ENCODE assay signal across 20 mouse cellular contexts in the genomic region with DNA sequence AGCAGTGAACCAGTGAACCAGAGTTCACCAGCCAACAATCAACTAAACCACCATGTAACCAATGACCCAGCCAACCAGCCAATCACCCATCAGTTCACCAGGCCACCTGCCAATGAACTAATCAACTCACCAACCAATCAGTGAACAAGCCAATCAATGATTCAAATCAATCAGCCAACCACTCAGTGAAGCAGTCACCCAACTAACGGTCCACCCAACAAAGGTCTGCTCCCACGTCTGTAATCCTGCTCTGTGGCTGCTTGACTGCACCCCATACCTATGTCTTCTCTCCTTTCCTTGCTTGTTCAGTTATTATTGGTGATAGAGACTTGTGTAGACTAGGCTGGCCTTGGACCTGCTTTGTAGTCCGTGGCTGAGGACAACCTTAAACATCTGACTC. TPM values are rescaled to one million over a fixed set of nuclear protein-coding genes. Genes with fewer than 3 reads are reported as not detected.
DNase-seq lines count a peak whose midpoint lies in the region; ATAC-seq and TF ChIP-seq lines count a peak whose summit lies in the region.
"Had no signal": no experiment of that assay in that cellular context is flagged by ENCODE, and none has a peak within 500 bp of the region (broad histone marks: within the 10 kb centered on the region; RNA-seq: fewer than 3 reads in every experiment).

No protein-coding gene starts in this region.

- peak; percentile 1 for DNase-seq in gastrocnemius, postnatal 10 days
- DNase-seq in gastrocnemius, postnatal 4 days (ENCODE audit: low spot score in 2 of 2): no peak
- peak; percentile 0 for DNase-seq in ovary, adult 18-20 months (ENCODE audit: low spot score)
- no peak for DNase-seq in ovary, postnatal 10 days (ENCODE audit: low spot score)
- no peak for DNase-seq in cerebellum, adult 2 months
- DNase-seq: adrenal gland, postnatal 14 days; cerebellum, adult 18-20 months; heart, postnatal 36 days; kidney, adult 9 months; layer of hippocampus, postnatal 36 days; lung, embryonic 14.5 days; thymus, postnatal 36 days had no signal

- no peak overlapping the region for H3K27ac ChIP-seq in embryonic fibroblast, embryonic 13.5 days (ENCODE audit: insufficient read depth, low read length)
- no peak overlapping the region for H3K27ac ChIP-seq in liver, embryonic 15.5 days (replicated peaks)
- no peak overlapping the region for H3K27ac ChIP-seq in cerebellum, adult 2 months (ENCODE audit: insufficient read depth, low read length)
- H3K27ac ChIP-seq: heart, embryonic 13.5 days; neural tube, embryonic 15.5 days had no signal

- no peaks in the 10 kb centered on the region for H3K27me3 ChIP-seq in liver, embryonic 15.5 days
- H3K27me3 ChIP-seq in cerebellum, adult 2 months (ENCODE audit: control insufficient read depth, insufficient read depth, low read length): no peaks in the 10 kb centered on the region
- H3K27me3 ChIP-seq: heart, embryonic 13.5 days; midbrain, embryonic 12.5 days; neural tube, embryonic 15.5 days; Patski had no signal

- TF ChIP-seq POLR2A in embryonic fibroblast, embryonic 13.5 days (IDR thresholded peaks at IDR 0.05; ENCODE audit: low read depth, low read length): no peak; the same call in 1 of the 2 replicates
- TF ChIP-seq POLR2A in cerebellum, adult 2 months (IDR thresholded peaks at IDR 0.05; ENCODE audit: borderline replicate concordance, insufficient read depth, low read length): no peak

- no peaks in the 10 kb centered on the region for H3K4me1 ChIP-seq in embryonic fibroblast, embryonic 13.5 days (ENCODE audit: control insufficient read depth, insufficient read depth, low read length)
- H3K4me1 ChIP-seq in liver, embryonic 15.5 days (replicated peaks): peaks cover 36% of the 10 kb centered on the region
- H3K4me1 ChIP-seq in cerebellum, adult 2 months (ENCODE audit: control insufficient read depth, insufficient read depth, low read length): peaks cover 8% of the 10 kb centered on the region

- no peak for TF ChIP-seq CTCF in embryonic fibroblast, embryonic 13.5 days (IDR thresholded peaks at IDR 0.05; ENCODE audit: borderline replicate concordance, insufficient read depth, low read length)
- TF ChIP-seq CTCF in cerebellum, adult 2 months (IDR thresholded peaks at IDR 0.05; ENCODE audit: borderline replicate concordance, insufficient read depth, low read depth, low read length): no peak

- peak overlapping the region; percentile 92 for H3K4me2 ChIP-seq in liver, embryonic 15.5 days

- 72% methylated on average over 3 of the region's 3 CpGs for WGBS in liver, embryonic 15.5 days (ENCODE audit: insufficient replicate concordance)
- 93% methylated on average over 3 of the region's 3 CpGs for WGBS in cerebellum, adult 2 months

- peak overlapping the region; percentile 65; the same call in 1 of the 2 replicates for H3K4me3 ChIP-seq in embryonic fibroblast, embryonic 13.5 days (ENCODE audit: insufficient read depth, low read length)
- no peak overlapping the region; the same call in 1 of the 2 replicates for H3K4me3 ChIP-seq in liver, embryonic 15.5 days (replicated peaks)
- no peak overlapping the region for H3K4me3 ChIP-seq in cerebellum, adult 2 months (replicated peaks; ENCODE audit: insufficient read depth, low read depth, low read length)
- H3K4me3 ChIP-seq: heart, embryonic 13.5 days; neural tube, embryonic 15.5 days had no signal

- ATAC-seq in liver, embryonic 15.5 days (ENCODE audit: insufficient read depth): no peak
- ATAC-seq in cerebellum, adult (ENCODE audit: insufficient number of reproducible peaks, low FRiP score, low TSS enrichment): no peak
- ATAC-seq: activated CD4-positive, CD25-positive, alpha-beta regulatory T cell, adult 4 months; Patski had no signal

- no peak overlapping the region for H3K9ac ChIP-seq in liver, embryonic 15.5 days
- H3K9ac ChIP-seq: lung, embryonic 14.5 days; neural tube, embryonic 15.5 days had no signal

- H3K9me3 ChIP-seq in liver, embryonic 15.5 days (replicated peaks): no peaks in the 10 kb centered on the region
- H3K9me3 ChIP-seq: heart, embryonic 13.5 days; midbrain, embryonic 12.5 days; neural tube, embryonic 15.5 days had no signal

- peaks cover 16% of the 10 kb centered on the region for H3K36me3 ChIP-seq in liver, embryonic 15.5 days (replicated peaks)
- H3K36me3 ChIP-seq: neural tube, embryonic 15.5 days had no signal

RNA-seq across cellular contexts. Expression of a gene that starts 1.9 kb away (rescaled TPM):
- 10 to 100 TPM; 28.0 to 35.3 TPM for total RNA-seq in gastrocnemius, postnatal 10 days (2021)
- 10 to 100 TPM; 49.4 to 53.1 TPM for total RNA-seq in gastrocnemius, postnatal 4 days (2021)
- 41.1 and 41.2 TPM in 2 replicates for polyA plus RNA-seq in embryonic fibroblast, embryonic 13.5 days (2011; ENCODE audit: insufficient read length, low read depth, missing spikeins)
- polyA plus RNA-seq in liver, embryonic 15.5 days (2015; fragmentation: Nextera tagmentation; extraction: Ambion mirVana): 48.8 and 51.2 TPM in 2 replicates
- 28.9 and 29.4 TPM in 2 replicates for polyA plus RNA-seq in cerebellum, adult 2 months (2012; rRNA removed)

RNA-seq across cellular contexts. Expression of a gene that starts 2.2 kb away (rescaled TPM):
- total RNA-seq in gastrocnemius, postnatal 10 days (2021): 1 to 10 TPM; 1.9 to 2.3 TPM
- total RNA-seq in gastrocnemius, postnatal 4 days (2021): 1 to 10 TPM; 1.6 to 1.8 TPM
- polyA plus RNA-seq in embryonic fibroblast, embryonic 13.5 days (2011; ENCODE audit: insufficient read length, low read depth, missing spikeins): 2.1 and 2.3 TPM in 2 replicates
- 0.35 and 0.46 TPM in 2 replicates for polyA plus RNA-seq in liver, embryonic 15.5 days (2015; fragmentation: Nextera tagmentation; extraction: Ambion mirVana)
- 1.4 and 1.9 TPM in 2 replicates for polyA plus RNA-seq in cerebellum, adult 2 months (2012; rRNA removed)

RNA-seq across cellular contexts. Expression of a gene that starts 2.5 kb away (rescaled TPM):
- 10 to 100 TPM; 55.1 to 60.5 TPM for total RNA-seq in gastrocnemius, postnatal 10 days (2021)
- 10 to 100 TPM; 55.6 to 62.2 TPM for total RNA-seq in gastrocnemius, postnatal 4 days (2021)
- 342 and 471 TPM in 2 replicates for polyA plus RNA-seq in embryonic fibroblast, embryonic 13.5 days (2011; ENCODE audit: insufficient read length, low read depth, missing spikeins)
- 7.5 and 9.2 TPM in 2 replicates for polyA plus RNA-seq in liver, embryonic 15.5 days (2015; fragmentation: Nextera tagmentation; extraction: Ambion mirVana)
- polyA plus RNA-seq in cerebellum, adult 2 months (2012; rRNA removed): 19.6 and 23.8 TPM in 2 replicates

RNA-seq across cellular contexts. Expression of a gene that starts 34.8 kb away (rescaled TPM):
- total RNA-seq in gastrocnemius, postnatal 10 days (2021): 10 to 100 TPM; 84.2 to 86.4 TPM
- 100 to 1,000 TPM in 1 of 2 experiments, 10 to 100 TPM in 1; 92.4 to 103 TPM for total RNA-seq in gastrocnemius, postnatal 4 days (2021)
- polyA plus RNA-seq in embryonic fibroblast, embryonic 13.5 days (2011; ENCODE audit: insufficient read length, low read depth, missing spikeins): 80.0 and 84.2 TPM in 2 replicates
- polyA plus RNA-seq in liver, embryonic 15.5 days (2015; fragmentation: Nextera tagmentation; extraction: Ambion mirVana): 27.7 and 32.3 TPM in 2 replicates
- polyA plus RNA-seq in cerebellum, adult 2 months (2012; rRNA removed): 78.3 and 83.6 TPM in 2 replicates

RNA-seq across cellular contexts. Expression of a gene that starts 34.9 kb away (rescaled TPM):
- 10 to 100 TPM; 41.7 to 49.0 TPM for total RNA-seq in gastrocnemius, postnatal 10 days (2021)
- 10 to 100 TPM; 56.5 to 63.4 TPM for total RNA-seq in gastrocnemius, postnatal 4 days (2021)
- 26.9 and 33.8 TPM in 2 replicates for polyA plus RNA-seq in embryonic fibroblast, embryonic 13.5 days (2011; ENCODE audit: insufficient read length, low read depth, missing spikeins)
- polyA plus RNA-seq in liver, embryonic 15.5 days (2015; fragmentation: Nextera tagmentation; extraction: Ambion mirVana): 26.1 and 29.4 TPM in 2 replicates
- 119 and 123 TPM in 2 replicates for polyA plus RNA-seq in cerebellum, adult 2 months (2012; rRNA removed)

Comparison
In these comparisons a context has a peak if more than half of its experiments do, and no peak if none do; other contexts are left out.
1. DNase-seq: peak in gastrocnemius, postnatal 10 days (single experiment) and ovary, adult 18-20 months (single experiment); none in gastrocnemius, postnatal 4 days (0 of 2), ovary, postnatal 10 days (single experiment) and cerebellum, adult 2 months (0 of 2).
2. RNA of a gene that starts 2.5 kb away (polyA plus RNA-seq): 342 to 471 TPM in embryonic fibroblast, embryonic 13.5 days; 19.6 to 23.8 TPM in cerebellum, adult 2 months and 7.5 to 9.2 TPM in liver, embryonic 15.5 days; every median in the first group is over 10 times any median in the second.